Mouse (Mus musculus) midbrain, postnatal 0 days (tissue): ENCODE measurements around the gene Cnppd1. TPM values are rescaled to one million over a fixed set of nuclear protein-coding genes. Genes with fewer than 3 reads are reported as not detected.

Experiments used
- ATAC-seq: fragments of 200-750 bp; cut with Nextera tagmentation; 2 replicates; pipeline ENCODE4 v1.8.0; 2017; ENCODE audit warnings: moderate number of reproducible peaks, mild to moderate bottlenecking, moderate TSS enrichment, moderate library complexity; ENCODE audit not compliant: low FRiP score
- DNase-seq: peaks from one replicate; pipeline ENCODE4 v3.0.0-alpha.2; 2015; ENCODE audit warnings: low spot score
- H3K27ac ChIP-seq: fragments of 300-500 bp; sonication (generic); 2 replicates; pipeline ENCODE4 v1.5.1; 2014; ENCODE audit warnings: low read depth, mild to moderate bottlenecking, low read length, mixed read lengths
- H3K27me3 ChIP-seq: fragments of 300-500 bp; sonication (generic); 2 replicates; pipeline ENCODE4 v1.6.1; 2014; ENCODE audit warnings: low read length, control low read depth, mixed read lengths; ENCODE audit not compliant: insufficient read depth
- H3K36me3 ChIP-seq: fragments of 300-500 bp; sonication (generic); 2 replicates; pipeline ENCODE4 v1.6.1; 2014; ENCODE audit warnings: low read length, control low read depth, mixed read lengths; ENCODE audit not compliant: insufficient read depth
- H3K4me1 ChIP-seq: fragments of 300-500 bp; sonication (generic); 2 replicates; pipeline ENCODE4 v1.6.1; 2014; ENCODE audit warnings: mild to moderate bottlenecking, control low read depth, antibody characterized with exemption, low read length, mixed read lengths; ENCODE audit not compliant: insufficient read depth
- H3K4me2 ChIP-seq: fragments of 300-500 bp; sonication (generic); 2 replicates; pipeline ENCODE4 v1.6.1; 2014; ENCODE audit warnings: low read depth, mild to moderate bottlenecking, low read length, mixed read lengths; ENCODE audit not compliant: poor library complexity, severe bottlenecking
- H3K4me3 ChIP-seq: fragments of 300-500 bp; sonication (generic); 2 replicates; pipeline ENCODE4 v1.5.1; 2014; ENCODE audit warnings: low read depth, mild to moderate bottlenecking, low read length, moderate library complexity
- H3K9ac ChIP-seq: fragments of 300-500 bp; sonication (generic); replicated peaks from 2 replicates; pipeline ENCODE4 v1.6.1; 2014; ENCODE audit warnings: mild to moderate bottlenecking, low read length, moderate library complexity, mixed read lengths; ENCODE audit not compliant: poor library complexity, severe bottlenecking
- H3K9me3 ChIP-seq: fragments of 300-500 bp; sonication (generic); 2 replicates; pipeline ENCODE4 v1.6.1; 2016; ENCODE audit warnings: low read length, control low read depth
- CTCF ChIP-seq: IDR thresholded peaks from 2 replicates; pipeline ENCODE4 v1.5.1; 2016; ENCODE audit warnings: antibody characterized with exemption, mild to moderate bottlenecking
- WGBS: fragments of 180-500 bp; shearing (Covaris S2); extraction: QIAGEN DNeasy Blood & Tissue Kit; methylation state at CpG from one replicate; pipeline ENCODE4 v1.1.7; 2014; 5-methylcytosine and 5-hydroxymethylcytosine counted together
- polyA plus RNA-seq: library from polyadenylated mRNA; unstranded; fragments of >200 nt; fragmentation: Nextera tagmentation; extraction: Ambion mirVana; gene quantifications from 2 replicates; pipeline ENCODE4 v1.2.1, GENCODE M21; 2015
- total RNA-seq: library from RNA; depleted of rRNA; stranded (reverse); fragments of >200 nt; gene quantifications from 2 replicates; pipeline ENCODE4 v1.2.3, GENCODE M21; 2014

Cnppd1 gene
- total and polyA plus RNA-seq, 2 experiments from 2014 or later, result 48.4 to 50.5 TPM

- WGBS, result 7% methylated on average over 23 of the region's 23 CpGs
- no peaks in the 10 kb centered on the region for H3K27me3 ChIP-seq
- 0 out of 2 replicates have a peak overlapping the region, but pooled peaks have one; percentile 8 for H3K27ac ChIP-seq
- H3K9ac ChIP-seq, result peak overlapping the region; percentile 61
- no peaks in the 10 kb centered on the region for H3K4me1 ChIP-seq
- peak overlapping the region; percentile 52 for H3K4me3 ChIP-seq
- no peaks in the 10 kb centered on the region for H3K9me3 ChIP-seq
- peaks cover 64% of the 10 kb centered on the region for H3K36me3 ChIP-seq
- ATAC-seq (peak; percentile 35), DNase-seq (peak; percentile 78)
- H3K4me2 ChIP-seq, result peak overlapping the region; percentile 80
- no peak for TF ChIP-seq CTCF
Observed at GRCm38 (mm10) chr1:75179334-75180104, 37.0 kb upstream of the Cnppd1 start.

- peak within 1 kb of the TSS; percentile 66 for H3K9ac ChIP-seq
- peak within 1 kb of the TSS; percentile 78 for H3K4me3 ChIP-seq
- H3K9me3 ChIP-seq, result no peaks in the 10 kb centered on the region
- TF ChIP-seq CTCF, result 0 out of 2 replicates have a peak, but pooled peaks have one; percentile 5
- peak within 1 kb of the TSS; percentile 80 for H3K27ac ChIP-seq
- peak within 1 kb of the TSS; percentile 58 for H3K4me2 ChIP-seq
- 0 out of 2 replicates have a peak, but pooled peaks cover 2% of the 10 kb centered on the region for H3K4me1 ChIP-seq
- peak; percentile 94 for DNase-seq
- no peaks in the 10 kb centered on the region for H3K27me3 ChIP-seq
- WGBS, result 1% methylated on average over 55 of the region's 59 CpGs
- ATAC-seq, result peak; percentile 96
- H3K36me3 ChIP-seq, result peaks cover 30% of the 10 kb centered on the region
Observed at GRCm38 (mm10) chr1:75168472-75169464, 26.3 kb upstream of the Cnppd1 start, which contains the start of gene Zfand2b. Zfand2b (plus strand) TSS chr1:75168646.

- Histone ChIP-seq H3K27ac (peak overlapping the region; percentile 80; the same call in 1 of the 2 replicates), H3K4me3 (peak overlapping the region; percentile 78), H3K9ac (peak overlapping the region; percentile 66), H3K27me3 (no peaks in the 10 kb centered on the region), H3K36me3 (peaks cover 23% of the 10 kb centered on the region), H3K9me3 (no peaks in the 10 kb centered on the region), H3K4me1 (0 out of 2 replicates have a peak, but pooled peaks cover 2% of the 10 kb centered on the region), H3K4me2 (peak overlapping the region; percentile 58)
- 7% methylated on average over 7 of the region's 7 CpGs for WGBS
- DNase-seq (no peak), ATAC-seq (peak; percentile 67)
- TF ChIP-seq CTCF, result no peak
Observed at GRCm38 (mm10) chr1:75168093-75168471, 25.6 kb upstream of the Cnppd1 start.

DNA sequence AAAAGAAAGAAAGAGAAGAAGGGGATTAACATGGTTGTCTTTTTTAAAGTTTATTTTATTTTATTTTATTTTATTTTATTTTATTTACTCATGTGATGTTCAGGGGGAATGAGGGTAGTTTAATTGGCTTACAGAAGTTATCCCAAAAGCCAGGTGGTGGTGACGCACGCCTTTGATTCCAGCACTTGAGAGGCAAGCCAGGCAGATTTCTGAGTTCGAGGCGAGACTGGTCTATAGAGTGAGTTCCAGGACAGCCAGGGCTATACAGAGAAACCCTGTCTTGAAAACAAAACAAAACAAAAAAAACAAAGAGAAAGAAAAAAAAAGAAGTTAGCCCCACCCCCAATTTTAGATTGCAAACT is 17.7 kb upstream of the Cnppd1 start:
- DNase-seq (no peak), ATAC-seq (no peak)
- Histone ChIP-seq H3K4me2 (no peak overlapping the region), H3K4me3 (no peak overlapping the region), H3K27ac (no peak overlapping the region), H3K27me3 (no peaks in the 10 kb centered on the region), H3K36me3 (no peaks in the 10 kb centered on the region), H3K4me1 (no peaks in the 10 kb centered on the region), H3K9me3 (no peaks in the 10 kb centered on the region), H3K9ac (no peak overlapping the region)
- no peak for TF ChIP-seq CTCF
- 82% methylated on average over 4 of the region's 4 CpGs for WGBS

DNA sequence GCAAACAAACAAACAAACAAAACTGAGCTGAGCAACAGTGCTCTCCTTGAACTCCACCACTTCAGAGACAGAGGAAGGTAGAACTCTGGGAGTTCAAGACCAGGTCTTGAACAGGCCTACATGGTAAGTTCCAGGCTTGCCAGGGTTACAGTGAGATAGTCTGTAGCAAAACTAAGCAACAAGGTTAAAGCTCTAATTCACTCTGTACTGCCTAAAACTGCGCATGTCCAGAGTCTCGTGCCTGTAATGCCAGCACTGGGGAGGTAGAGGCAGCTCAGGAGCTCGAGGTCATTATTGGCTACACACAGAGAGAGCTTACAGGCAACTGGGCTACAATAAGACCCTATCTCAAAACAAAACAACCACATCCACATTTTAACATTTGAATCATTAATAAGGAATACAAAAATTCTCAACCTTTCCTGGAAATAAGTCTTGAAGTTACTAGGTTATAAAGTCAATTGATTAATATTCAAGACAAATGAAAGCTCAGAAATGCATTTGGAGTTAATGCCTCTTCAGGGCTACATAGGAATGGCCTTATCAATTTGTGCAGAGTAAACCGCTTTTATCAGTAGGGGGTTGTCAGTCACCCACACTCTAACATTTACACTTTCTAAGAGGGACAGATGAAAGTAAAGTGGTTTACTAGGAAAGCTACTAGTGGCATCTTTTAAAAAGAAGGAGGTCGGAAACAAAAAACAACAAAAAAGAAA is 17.2 kb upstream of the Cnppd1 start:
- DNase-seq, result no peak
- Histone ChIP-seq H3K9ac (no peak overlapping the region), H3K4me2 (no peak overlapping the region), H3K4me1 (no peaks in the 10 kb centered on the region), H3K4me3 (no peak overlapping the region), H3K9me3 (no peaks in the 10 kb centered on the region), H3K27me3 (no peaks in the 10 kb centered on the region), H3K36me3 (no peaks in the 10 kb centered on the region), H3K27ac (no peak overlapping the region)
- no peak for ATAC-seq
- 71% methylated on average over 5 of the region's 5 CpGs for WGBS
- no peak for TF ChIP-seq CTCF
